Mouse (Mus musculus): ENCODE data around the gene Fos.

Fos gene

GRCm38 (mm10) chr12:85487545-85488141, 14.0 kb downstream of the Fos start:
- DNase-seq (ENCODE audit: low read depth, low spot score), result peak; percentile 87

GRCm38 (mm10) chr12:85489232-85489886, 15.7 kb downstream of the Fos start:
- DNase-seq (ENCODE audit: low read depth, low spot score), result no peak

- DNase-seq (ENCODE audit: low read depth, low spot score), result no peak
Observed at GRCm38 (mm10) chr12:85490096-85490820, 16.6 kb downstream of the Fos start.

- no peak for DNase-seq (ENCODE audit: low read depth, low spot score)
Observed at GRCm38 (mm10) chr12:85490991-85491390, 17.3 kb downstream of the Fos start.

GRCm38 (mm10) chr12:85492084-85492645, 18.5 kb downstream of the Fos start:
- DNase-seq (ENCODE audit: low read depth, low spot score), result peak; percentile 92

- DNase-seq (ENCODE audit: low read depth, low spot score), result no peak
Observed at GRCm38 (mm10) chr12:85496336-85496735, 22.6 kb downstream of the Fos start.

- DNase-seq (ENCODE audit: low read depth, low spot score), result peak; percentile 87
Observed at GRCm38 (mm10) chr12:85496755-85497154, 23.1 kb downstream of the Fos start.

- peak; percentile 68 for DNase-seq (ENCODE audit: low read depth, low spot score)
Observed at GRCm38 (mm10) chr12:85497310-85498135, 23.8 kb downstream of the Fos start.

GRCm38 (mm10) chr12:85499001-85499400, 25.3 kb downstream of the Fos start:
- DNase-seq (ENCODE audit: low read depth, low spot score), result no peak

- DNase-seq (ENCODE audit: low read depth, low spot score), result no peak
Observed at GRCm38 (mm10) chr12:85502682-85503081, 29.0 kb downstream of the Fos start.

- peak; percentile 45 for DNase-seq (ENCODE audit: low read depth, low spot score)
Observed at GRCm38 (mm10) chr12:85508235-85508634, 34.5 kb downstream of the Fos start.

GRCm38 (mm10) chr12:85510013-85510412, 36.3 kb downstream of the Fos start:
- peak; percentile 68 for DNase-seq (ENCODE audit: low read depth, low spot score)

GRCm38 (mm10) chr12:85513789-85514447, 40.2 kb downstream of the Fos start:
- no peak for DNase-seq (ENCODE audit: low read depth, low spot score)

- DNase-seq (ENCODE audit: low read depth, low spot score), result no peak
Observed at GRCm38 (mm10) chr12:85514958-85515357, 41.3 kb downstream of the Fos start.

GRCm38 (mm10) chr12:85515865-85516264, 42.2 kb downstream of the Fos start:
- no peak for DNase-seq (ENCODE audit: low read depth, low spot score)

GRCm38 (mm10) chr12:85517339-85517738, 43.6 kb downstream of the Fos start:
- DNase-seq (ENCODE audit: low read depth, low spot score), result peak; percentile 41

GRCm38 (mm10) chr12:85518009-85518408, 44.3 kb downstream of the Fos start:
- DNase-seq (ENCODE audit: low read depth, low spot score), result no peak

- no peak for DNase-seq (ENCODE audit: low read depth, low spot score)
Observed at GRCm38 (mm10) chr12:85519553-85519952, 45.9 kb downstream of the Fos start.

- DNase-seq (ENCODE audit: low read depth, low spot score), result no peak
Observed at GRCm38 (mm10) chr12:85521101-85521500, 47.4 kb downstream of the Fos start.

- no peak for DNase-seq (ENCODE audit: low read depth, low spot score)
Observed at GRCm38 (mm10) chr12:85521673-85522072, 48.0 kb downstream of the Fos start.

All from ZHBTc4 (cell line).